Mouse (Mus musculus) embryonic facial prominence, embryonic 12.5 days (tissue): Measurements from ENCODE around the gene Sept3. TPM values are rescaled to one million over a fixed set of nuclear protein-coding genes. Genes with fewer than 3 reads are reported as not detected.
A peak's percentile ranks its signal among the peaks of the same experiment; 100 is the strongest.

Experiments
- ATAC-seq: fragments of 200-750 bp; cut with Nextera tagmentation; 2 replicates; pipeline ENCODE4 v1.8.0; 2017; ENCODE audit not compliant: insufficient number of reproducible peaks, insufficient read depth, low FRiP score, low TSS enrichment
- H3K27ac ChIP-seq: fragments of 300-500 bp; sonication (generic); 2 replicates; pipeline ENCODE4 v1.5.1; 2016; ENCODE audit warnings: mild to moderate bottlenecking
- H3K27me3 ChIP-seq: fragments of 300-500 bp; sonication (generic); 2 replicates; pipeline ENCODE4 v1.6.1; 2016; ENCODE audit warnings: mild to moderate bottlenecking, moderate library complexity
- H3K36me3 ChIP-seq: fragments of 300-500 bp; sonication (generic); 2 replicates; pipeline ENCODE4 v1.6.1; 2016; ENCODE audit warnings: mild to moderate bottlenecking
- H3K4me1 ChIP-seq: fragments of 300-500 bp; sonication (generic); 2 replicates; pipeline ENCODE4 v1.6.1; 2016
- H3K4me2 ChIP-seq: fragments of 300-500 bp; sonication (generic); replicated peaks from 2 replicates; pipeline ENCODE4 v1.6.1; 2016; ENCODE audit warnings: mild to moderate bottlenecking, moderate library complexity
- H3K4me3 ChIP-seq: fragments of 300-500 bp; sonication (generic); 2 replicates; pipeline ENCODE4 v1.5.1; 2016; ENCODE audit warnings: mild to moderate bottlenecking
- H3K9ac ChIP-seq: fragments of 300-500 bp; sonication (generic); 2 replicates; pipeline ENCODE4 v1.6.1; 2016; ENCODE audit warnings: mild to moderate bottlenecking, moderate library complexity
- H3K9me3 ChIP-seq: fragments of 300-500 bp; sonication (generic); 2 replicates; pipeline ENCODE4 v1.6.1; 2016; ENCODE audit warnings: mild to moderate bottlenecking, moderate library complexity
- WGBS: fragments of 180-500 bp; shearing (Covaris S2); methylation state at CpG from one replicate; pipeline ENCODE4 v1.1.7; 2016; 5-methylcytosine and 5-hydroxymethylcytosine counted together
- polyA plus RNA-seq: library from polyadenylated mRNA; unstranded; fragments of >200 nt; fragmentation: Nextera tagmentation; extraction: Ambion mirVana; gene quantifications from 2 replicates; pipeline ENCODE4 v1.2.1, GENCODE M21; 2016

The Sept3 gene
- polyA plus RNA-seq: 59.9 and 66.0 TPM in 2 replicates

GRCm38 (mm10) chr15:82274593-82274926, at the start of gene Sept3:
Sept3 (plus strand) TSS chr15:82274893.
- Histone ChIP-seq H3K27ac (peak within 1 kb of the TSS; percentile 42; the same call in 1 of the 2 replicates), H3K36me3 (peaks cover 4% of the 10 kb centered on the region), H3K4me2 (peak within 1 kb of the TSS; percentile 92), H3K9ac (peak within 1 kb of the TSS; percentile 77), H3K4me3 (peak within 1 kb of the TSS; percentile 65), H3K4me1 (peaks cover 17% of the 10 kb centered on the region; the same call in 1 of the 2 replicates), H3K27me3 (peaks cover 31% of the 10 kb centered on the region), H3K9me3 (no peaks in the 10 kb centered on the region)
- 26% methylated on average over 6 of the region's 6 CpGs for WGBS
- ATAC-seq: 0 out of 2 replicates have a peak, but pooled peaks have one; percentile 0

GRCm38 (mm10) chr15:82225769-82226168, 48.9 kb upstream of the Sept3 start:
- no peak for ATAC-seq
- 93% methylated on average over 5 of the region's 5 CpGs for WGBS
- no peak overlapping the region for H3K27ac ChIP-seq
- no peaks in the 10 kb centered on the region for H3K36me3 ChIP-seq
- H3K27me3 ChIP-seq: peaks cover 45% of the 10 kb centered on the region
- H3K9me3 ChIP-seq: no peaks in the 10 kb centered on the region
- no peak overlapping the region for H3K9ac ChIP-seq
- no peak overlapping the region for H3K4me2 ChIP-seq
- H3K4me3 ChIP-seq: no peak overlapping the region
- peaks cover 18% of the 10 kb centered on the region for H3K4me1 ChIP-seq

- 34% methylated on average over 11 of the region's 11 CpGs for WGBS
- Histone ChIP-seq H3K9me3 (no peaks in the 10 kb centered on the region), H3K9ac (no peak overlapping the region), H3K27me3 (peaks cover 16% of the 10 kb centered on the region), H3K27ac (no peak overlapping the region), H3K4me3 (no peak overlapping the region), H3K4me2 (no peak overlapping the region), H3K36me3 (0 out of 2 replicates have a peak, but pooled peaks cover 4% of the 10 kb centered on the region), H3K4me1 (0 out of 2 replicates have a peak, but pooled peaks cover 5% of the 10 kb centered on the region)
- ATAC-seq: no peak
These were observed 45.1 kb upstream of the Sept3 start for GRCm38 (mm10) chr15:82229542-82230045.

- no peak overlapping the region for H3K27ac ChIP-seq
These were observed 44.5 kb upstream of the Sept3 start for GRCm38 (mm10) chr15:82230098-82230611.

GRCm38 (mm10) chr15:82231100-82231499, 43.6 kb upstream of the Sept3 start:
- 76% methylated on average over 4 of the region's 4 CpGs for WGBS
- ATAC-seq: no peak
- Histone ChIP-seq H3K4me3 (no peak overlapping the region), H3K36me3 (0 out of 2 replicates have a peak, but pooled peaks cover 4% of the 10 kb centered on the region), H3K27me3 (0 out of 2 replicates have a peak, but pooled peaks cover under 1% of the 10 kb centered on the region), H3K4me2 (no peak overlapping the region), H3K9me3 (no peaks in the 10 kb centered on the region), H3K27ac (no peak overlapping the region), H3K4me1 (0 out of 2 replicates have a peak, but pooled peaks cover 4% of the 10 kb centered on the region), H3K9ac (no peak overlapping the region)

More at GRCm38 (mm10) chr15:82230098-82230611, 44.5 kb upstream of the Sept3 start:
- Histone ChIP-seq H3K4me3 (no peak overlapping the region), H3K36me3 (0 out of 2 replicates have a peak, but pooled peaks cover 4% of the 10 kb centered on the region), H3K27me3 (peaks cover 10% of the 10 kb centered on the region), H3K9me3 (no peaks in the 10 kb centered on the region), H3K4me2 (no peak overlapping the region), H3K9ac (no peak overlapping the region), H3K4me1 (0 out of 2 replicates have a peak, but pooled peaks cover 4% of the 10 kb centered on the region)
- no peak for ATAC-seq
- 71% methylated on average over 6 of the region's 6 CpGs for WGBS

- no peak overlapping the region for H3K9ac ChIP-seq
- no peaks in the 10 kb centered on the region for H3K27me3 ChIP-seq
- 0 out of 2 replicates have a peak, but pooled peaks cover 4% of the 10 kb centered on the region for H3K4me1 ChIP-seq
- 68% methylated on average over 11 of the region's 11 CpGs for WGBS
- 0 out of 2 replicates have a peak, but pooled peaks cover 4% of the 10 kb centered on the region for H3K36me3 ChIP-seq
- no peak for ATAC-seq
- H3K9me3 ChIP-seq: no peaks in the 10 kb centered on the region
- no peak overlapping the region for H3K4me3 ChIP-seq
- H3K27ac ChIP-seq: no peak overlapping the region
- no peak overlapping the region for H3K4me2 ChIP-seq
These were observed 42.9 kb upstream of the Sept3 start for GRCm38 (mm10) chr15:82231591-82232378.

GRCm38 (mm10) chr15:82232651-82233050, 42.0 kb upstream of the Sept3 start:
- H3K36me3 ChIP-seq: 0 out of 2 replicates have a peak, but pooled peaks cover 4% of the 10 kb centered on the region
- H3K27ac ChIP-seq: no peak overlapping the region
- no peak overlapping the region for H3K4me3 ChIP-seq
- H3K9me3 ChIP-seq: no peaks in the 10 kb centered on the region
- H3K4me1 ChIP-seq: 0 out of 2 replicates have a peak, but pooled peaks cover 4% of the 10 kb centered on the region
- WGBS: 70% methylated on average over 4 of the region's 4 CpGs
- H3K27me3 ChIP-seq: no peaks in the 10 kb centered on the region
- H3K4me2 ChIP-seq: no peak overlapping the region
- ATAC-seq: no peak
- no peak overlapping the region for H3K9ac ChIP-seq

GRCm38 (mm10) chr15:82235661-82236060, 39.0 kb upstream of the Sept3 start:
- H3K9me3 ChIP-seq: no peaks in the 10 kb centered on the region
- no peak overlapping the region for H3K9ac ChIP-seq
- no peaks in the 10 kb centered on the region for H3K27me3 ChIP-seq
- WGBS: 71% methylated on average over 10 of the region's 10 CpGs
- no peak overlapping the region for H3K4me3 ChIP-seq
- H3K4me1 ChIP-seq: no peaks in the 10 kb centered on the region
- no peak for ATAC-seq
- H3K4me2 ChIP-seq: no peak overlapping the region
- H3K27ac ChIP-seq: no peak overlapping the region
- peaks cover 19% of the 10 kb centered on the region; the same call in 1 of the 2 replicates for H3K36me3 ChIP-seq

GRCm38 (mm10) chr15:82236565-82236964, 38.1 kb upstream of the Sept3 start:
- 14% methylated on average over 5 of the region's 5 CpGs for WGBS
- no peak overlapping the region for H3K9ac ChIP-seq
- peak; percentile 72 for ATAC-seq

GRCm38 (mm10) chr15:82243311-82243710, 31.4 kb upstream of the Sept3 start:
- Histone ChIP-seq H3K4me3 (peak overlapping the region; percentile 70), H3K4me2 (peak overlapping the region; percentile 85), H3K4me1 (peaks cover 9% of the 10 kb centered on the region), H3K27me3 (no peaks in the 10 kb centered on the region), H3K36me3 (peaks cover 9% of the 10 kb centered on the region; the same call in 1 of the 2 replicates), H3K9me3 (no peaks in the 10 kb centered on the region), H3K27ac (no peak overlapping the region), H3K9ac (peak overlapping the region; percentile 63)
- 75% methylated on average over 3 of the region's 3 CpGs for WGBS
- ATAC-seq: no peak

More at GRCm38 (mm10) chr15:82236565-82236964, 38.1 kb upstream of the Sept3 start:
- H3K36me3 ChIP-seq: peaks cover 19% of the 10 kb centered on the region; the same call in 1 of the 2 replicates
- H3K27me3 ChIP-seq: no peaks in the 10 kb centered on the region
- H3K4me3 ChIP-seq: no peak overlapping the region
- no peaks in the 10 kb centered on the region for H3K4me1 ChIP-seq
- H3K9me3 ChIP-seq: no peaks in the 10 kb centered on the region
- no peak overlapping the region for H3K4me2 ChIP-seq
- H3K27ac ChIP-seq: no peak overlapping the region

GRCm38 (mm10) chr15:82243742-82244114, 31.0 kb upstream of the Sept3 start:
- ATAC-seq: no peak
- H3K9ac ChIP-seq: peak overlapping the region; percentile 63
- no peaks in the 10 kb centered on the region for H3K9me3 ChIP-seq
- peak overlapping the region; percentile 47; the same call in 1 of the 2 replicates for H3K27ac ChIP-seq
- WGBS: 7% methylated on average over 12 of the region's 12 CpGs
- H3K27me3 ChIP-seq: no peaks in the 10 kb centered on the region
- H3K4me2 ChIP-seq: peak overlapping the region; percentile 85
- H3K4me3 ChIP-seq: peak overlapping the region; percentile 70
- H3K36me3 ChIP-seq: peaks cover 5% of the 10 kb centered on the region; the same call in 1 of the 2 replicates
- peaks cover 9% of the 10 kb centered on the region for H3K4me1 ChIP-seq
